Mouse (Mus musculus): ENCODE measurements around the gene Fbxl15. TPM values are rescaled to one million over a fixed set of nuclear protein-coding genes. Genes with fewer than 3 reads are reported as not detected.

Fbxl15 gene
- polyA plus RNA-seq, 1 experiment: 60.4 TPM

DNA sequence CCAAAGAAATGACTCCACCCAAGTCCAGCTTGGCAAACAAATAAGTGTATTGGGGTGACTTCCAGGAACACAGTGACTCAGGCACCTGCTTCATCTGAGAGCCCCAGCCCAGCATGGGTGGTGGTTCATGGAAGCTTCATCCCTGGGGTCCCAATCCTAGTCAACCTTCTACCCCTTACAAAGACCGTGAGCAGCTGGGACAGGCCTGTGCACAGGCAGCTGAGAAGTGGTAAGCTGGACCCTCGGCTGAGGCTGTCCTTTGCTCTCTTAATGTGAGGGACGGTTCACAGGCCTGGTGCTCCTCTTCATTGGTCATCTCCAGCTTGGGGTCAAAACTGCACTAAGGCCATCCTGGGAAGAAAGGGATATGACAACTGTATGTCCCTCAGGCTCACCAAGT lies 40.4 kb upstream of the Fbxl15 start:
- H3K27ac ChIP-seq (ENCODE audit: insufficient read depth, low read depth, low read length): no peak overlapping the region
- H3K36me3 ChIP-seq (ENCODE audit: control insufficient read depth, insufficient read depth, low read length): peaks cover 40% of the 10 kb centered on the region
- H3K4me1 ChIP-seq (ENCODE audit: control insufficient read depth, insufficient read depth, insufficient read length, low read length): no peaks in the 10 kb centered on the region
- WGBS: 83% methylated on average over 3 of the region's 3 CpGs
- H3K4me3 ChIP-seq (ENCODE audit: low read depth, low read length): no peak overlapping the region
- H3K27me3 ChIP-seq (ENCODE audit: control insufficient read depth, insufficient read depth, low read length): no peaks in the 10 kb centered on the region
- TF ChIP-seq POLR2A (IDR thresholded peaks at IDR 0.05; ENCODE audit: low read depth, low read length): no peak
- TF ChIP-seq CTCF (IDR thresholded peaks at IDR 0.05; ENCODE audit: extremely low read depth, insufficient read length, insufficient replicate concordance, low read depth, low read length): no peak

DNA sequence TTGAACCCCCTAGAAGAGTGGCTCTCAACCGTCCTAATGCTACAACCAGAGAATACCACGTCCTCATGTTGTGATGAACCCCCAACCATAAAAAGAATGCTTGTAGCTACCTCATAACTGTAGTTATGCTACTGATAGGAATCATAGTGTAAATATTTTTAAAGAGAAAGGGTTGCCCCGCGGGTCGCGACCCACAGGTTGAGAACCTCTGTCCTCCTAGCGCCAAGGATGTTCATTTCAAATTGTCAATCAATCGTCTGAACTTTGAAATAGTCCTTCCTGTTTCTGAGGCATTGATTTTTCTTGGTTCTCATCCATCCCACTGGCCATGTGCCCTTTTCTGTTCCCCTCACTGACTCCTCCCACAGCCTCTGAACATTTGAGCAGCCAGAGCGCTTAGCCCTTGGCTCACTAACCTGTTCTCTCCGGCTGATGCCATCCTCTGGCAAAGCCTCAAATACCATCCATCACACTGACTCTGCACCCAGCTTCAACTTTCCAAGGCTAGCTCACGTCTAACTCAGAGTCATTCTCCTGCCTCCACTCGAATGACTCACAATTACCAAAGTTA lies 37.4 kb upstream of the Fbxl15 start:
- H3K27ac ChIP-seq (ENCODE audit: insufficient read depth, low read depth, low read length): no peak overlapping the region
- H3K4me3 ChIP-seq (ENCODE audit: low read depth, low read length): no peak overlapping the region
- H3K27me3 ChIP-seq (ENCODE audit: control insufficient read depth, insufficient read depth, low read length): no peaks in the 10 kb centered on the region
- no peaks in the 10 kb centered on the region for H3K4me1 ChIP-seq (ENCODE audit: control insufficient read depth, insufficient read depth, insufficient read length, low read length)
- WGBS: 47% methylated on average over 12 of the region's 12 CpGs
- peaks cover 13% of the 10 kb centered on the region for H3K36me3 ChIP-seq (ENCODE audit: control insufficient read depth, insufficient read depth, low read length)
- no peak for TF ChIP-seq CTCF (IDR thresholded peaks at IDR 0.05; ENCODE audit: extremely low read depth, insufficient read length, insufficient replicate concordance, low read depth, low read length)
- TF ChIP-seq POLR2A (IDR thresholded peaks at IDR 0.05; ENCODE audit: low read depth, low read length): no peak

DNA sequence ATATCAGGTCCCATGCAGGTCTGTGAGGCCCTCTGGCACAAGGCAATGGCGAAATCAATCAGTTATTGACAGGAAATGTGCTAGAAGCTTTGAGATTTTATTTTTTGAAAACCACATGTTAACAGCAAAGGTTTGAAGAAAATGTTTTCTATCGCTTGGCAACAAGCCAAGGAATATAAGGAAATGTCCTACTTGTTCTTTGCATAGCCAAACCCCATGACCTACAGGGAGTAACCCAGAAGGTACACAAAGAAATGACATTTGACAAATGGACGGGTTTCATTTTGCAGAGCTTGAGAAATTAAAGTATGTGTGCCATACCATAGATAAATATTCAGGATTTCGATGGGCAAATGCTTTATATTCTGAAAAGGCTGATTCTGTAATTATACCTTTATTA lies 31.0 kb upstream of the Fbxl15 start:
- TF ChIP-seq POLR2A (IDR thresholded peaks at IDR 0.05; ENCODE audit: low read depth, low read length) (no peak), CTCF (IDR thresholded peaks at IDR 0.05; ENCODE audit: extremely low read depth, insufficient read length, insufficient replicate concordance, low read depth, low read length) (no peak)
- 29% methylated on average over 4 of the region's 4 CpGs for WGBS
- H3K4me3 ChIP-seq (ENCODE audit: low read depth, low read length): no peak overlapping the region
- no peaks in the 10 kb centered on the region for H3K36me3 ChIP-seq (ENCODE audit: control insufficient read depth, insufficient read depth, low read length)
- no peak overlapping the region for H3K27ac ChIP-seq (ENCODE audit: insufficient read depth, low read depth, low read length)
- H3K27me3 ChIP-seq (ENCODE audit: control insufficient read depth, insufficient read depth, low read length): no peaks in the 10 kb centered on the region
- no peaks in the 10 kb centered on the region for H3K4me1 ChIP-seq (ENCODE audit: control insufficient read depth, insufficient read depth, insufficient read length, low read length)

DNA sequence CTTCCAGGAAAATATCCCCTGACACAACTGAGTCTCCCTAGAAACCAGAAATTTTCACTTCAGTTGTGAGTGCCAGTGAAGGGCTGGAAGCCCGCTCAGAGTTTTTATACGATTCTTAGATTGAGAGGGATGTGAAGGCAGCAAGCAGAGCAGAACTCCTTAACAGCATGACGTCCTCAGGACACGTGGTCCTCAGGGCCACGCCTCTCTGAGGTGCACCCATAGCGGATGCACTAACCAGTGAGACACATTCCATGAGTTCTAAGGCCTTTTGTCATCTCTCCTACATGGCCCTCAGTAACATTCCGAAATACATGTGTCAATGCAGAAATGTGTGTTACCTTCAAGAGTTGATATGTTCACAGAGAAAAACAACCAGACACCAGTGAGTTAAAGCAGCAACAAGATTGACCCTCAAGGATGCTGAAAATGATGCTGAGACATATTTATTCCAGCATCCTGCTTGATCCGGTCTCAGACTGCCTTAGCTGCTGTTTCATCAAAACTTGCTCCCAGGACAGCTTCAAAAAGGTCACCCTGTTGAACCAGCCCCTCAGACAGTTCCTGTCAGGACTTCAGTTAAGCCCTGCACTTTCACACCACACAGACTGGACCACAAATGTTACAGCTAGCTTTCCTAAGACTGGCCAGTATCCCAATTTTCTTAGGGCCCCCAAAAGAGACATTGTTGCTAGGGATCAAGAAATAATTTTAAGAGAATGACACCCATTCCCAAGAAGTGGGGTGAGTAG lies 27.5 kb upstream of the Fbxl15 start:
- Histone ChIP-seq H3K4me3 (ENCODE audit: low read depth, low read length) (no peak overlapping the region), H3K36me3 (ENCODE audit: control insufficient read depth, insufficient read depth, low read length) (no peaks in the 10 kb centered on the region), H3K27ac (ENCODE audit: insufficient read depth, low read depth, low read length) (no peak overlapping the region), H3K4me1 (ENCODE audit: control insufficient read depth, insufficient read depth, insufficient read length, low read length) (peaks cover 5% of the 10 kb centered on the region; the same call in 1 of the 2 replicates), H3K27me3 (ENCODE audit: control insufficient read depth, insufficient read depth, low read length) (no peaks in the 10 kb centered on the region)
- 50% methylated on average over 8 of the region's 8 CpGs for WGBS
- no peak for TF ChIP-seq POLR2A (IDR thresholded peaks at IDR 0.05; ENCODE audit: low read depth, low read length)
- no peak for TF ChIP-seq CTCF (IDR thresholded peaks at IDR 0.05; ENCODE audit: extremely low read depth, insufficient read length, insufficient replicate concordance, low read depth, low read length)

DNA sequence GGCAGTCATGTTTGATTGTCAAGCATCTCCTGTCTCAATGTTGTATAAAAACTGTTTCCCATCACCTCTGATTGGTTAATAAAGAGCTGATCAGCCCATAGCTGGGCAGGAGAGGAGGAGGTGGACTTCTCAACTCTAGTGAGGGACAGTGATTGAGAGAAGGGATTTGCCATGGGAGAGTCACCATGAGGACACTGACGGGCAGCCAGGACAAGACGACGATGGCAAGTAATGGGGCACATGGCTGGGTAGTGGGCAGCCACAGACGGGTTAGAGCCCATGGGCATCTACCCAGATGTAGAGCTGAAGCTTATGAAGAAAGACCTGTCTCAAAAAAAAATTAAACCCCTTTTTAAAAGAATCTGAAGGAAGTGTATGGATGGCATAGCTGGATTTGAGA lies 25.4 kb upstream of the Fbxl15 start:
- H3K4me1 ChIP-seq (ENCODE audit: control insufficient read depth, insufficient read depth, insufficient read length, low read length): peaks cover 5% of the 10 kb centered on the region; the same call in 1 of the 2 replicates
- no peaks in the 10 kb centered on the region for H3K27me3 ChIP-seq (ENCODE audit: control insufficient read depth, insufficient read depth, low read length)
- no peak overlapping the region for H3K27ac ChIP-seq (ENCODE audit: insufficient read depth, low read depth, low read length)
- TF ChIP-seq CTCF (IDR thresholded peaks at IDR 0.05; ENCODE audit: extremely low read depth, insufficient read length, insufficient replicate concordance, low read depth, low read length) (no peak), POLR2A (IDR thresholded peaks at IDR 0.05; ENCODE audit: low read depth, low read length) (no peak)
- WGBS: 95% methylated on average over 4 of the region's 4 CpGs
- no peak overlapping the region for H3K4me3 ChIP-seq (ENCODE audit: low read depth, low read length)
- H3K36me3 ChIP-seq (ENCODE audit: control insufficient read depth, insufficient read depth, low read length): peaks cover 6% of the 10 kb centered on the region; the same call in 1 of the 2 replicates

DNA sequence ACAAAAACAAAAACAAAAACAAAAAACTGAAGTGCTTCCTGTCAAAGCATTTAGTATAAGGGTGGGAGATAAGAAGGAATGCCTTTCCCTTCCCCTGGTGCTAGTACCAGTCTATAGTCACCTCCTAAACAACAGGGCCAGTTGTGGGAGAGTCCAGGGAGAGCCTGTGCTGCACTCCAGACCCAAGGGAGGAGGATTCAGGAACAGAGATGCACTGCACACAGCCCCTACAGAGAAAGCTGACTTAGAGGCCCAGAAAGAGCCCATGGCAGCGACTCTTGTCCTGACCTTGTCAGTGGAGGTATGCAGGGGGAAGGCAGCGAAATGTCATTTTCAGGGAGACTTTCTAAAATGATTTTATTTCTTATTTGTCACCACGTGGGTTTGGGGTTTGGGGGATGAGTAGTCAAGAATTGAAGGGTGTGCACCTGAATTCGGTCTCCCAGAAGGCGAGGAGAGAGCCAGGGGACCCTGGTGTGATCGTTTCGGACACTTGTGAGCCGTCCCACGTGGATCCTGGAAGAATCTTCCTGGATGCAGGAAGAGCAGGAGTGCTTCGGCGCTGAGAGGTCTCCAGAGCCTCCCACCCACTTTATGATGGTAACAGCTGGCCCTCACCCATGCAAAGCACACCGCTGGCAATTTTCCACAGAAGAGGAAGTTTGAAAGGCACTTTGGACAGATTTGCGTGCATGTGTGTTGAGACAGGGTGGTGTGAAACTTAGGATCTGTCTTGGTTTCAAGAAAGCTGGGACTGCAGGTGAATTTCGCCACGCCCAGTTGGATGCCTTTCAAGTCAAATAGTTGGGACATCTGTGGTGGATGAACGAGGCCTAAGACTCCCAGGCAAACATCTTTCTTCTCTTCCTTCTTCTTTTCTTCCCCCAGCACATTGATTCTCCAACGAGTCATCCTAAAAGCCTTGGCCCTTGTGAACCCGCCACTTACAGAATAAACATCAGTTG lies 24.5 kb upstream of the Fbxl15 start:
- H3K4me3 ChIP-seq (ENCODE audit: low read depth, low read length): peak overlapping the region; percentile 77
- peaks cover 5% of the 10 kb centered on the region; the same call in 1 of the 2 replicates for H3K4me1 ChIP-seq (ENCODE audit: control insufficient read depth, insufficient read depth, insufficient read length, low read length)
- H3K27me3 ChIP-seq (ENCODE audit: control insufficient read depth, insufficient read depth, low read length): no peaks in the 10 kb centered on the region
- 33% methylated on average over 18 of the region's 18 CpGs for WGBS
- H3K36me3 ChIP-seq (ENCODE audit: control insufficient read depth, insufficient read depth, low read length): peaks cover 13% of the 10 kb centered on the region
- peak overlapping the region; percentile 98 for H3K27ac ChIP-seq (ENCODE audit: insufficient read depth, low read depth, low read length)
- TF ChIP-seq POLR2A (IDR thresholded peaks at IDR 0.05; ENCODE audit: low read depth, low read length) (no peak), CTCF (IDR thresholded peaks at IDR 0.05; ENCODE audit: extremely low read depth, insufficient read length, insufficient replicate concordance, low read depth, low read length) (no peak)

Data from small intestine, adult 2 months (tissue).